Mouse (Mus musculus): ENCODE measurements around the gene Agmo. TPM values are rescaled to one million over a fixed set of nuclear protein-coding genes. Genes with fewer than 3 reads are reported as not detected.

Agmo gene
- polyA plus RNA-seq, 1 experiment = not detected

GRCm38 (mm10) chr12:37272660-37273059 lies 31.2 kb downstream of the Agmo start:
- no peaks in the 10 kb centered on the region for H3K4me1 ChIP-seq (ENCODE audit: control insufficient read depth, insufficient read depth, low read length)
- H3K27ac ChIP-seq (ENCODE audit: insufficient read depth, low read length) = no peak overlapping the region
- TF ChIP-seq CTCF (IDR thresholded peaks at IDR 0.05; ENCODE audit: borderline replicate concordance, insufficient read depth, low read length) = no peak
- H3K4me3 ChIP-seq (ENCODE audit: insufficient read depth, low read length) = no peak overlapping the region

- no peak overlapping the region for H3K27ac ChIP-seq (ENCODE audit: insufficient read depth, low read length)
- H3K4me1 ChIP-seq (ENCODE audit: control insufficient read depth, insufficient read depth, low read length) = no peaks in the 10 kb centered on the region
- H3K4me3 ChIP-seq (ENCODE audit: insufficient read depth, low read length) = no peak overlapping the region
- TF ChIP-seq CTCF (IDR thresholded peaks at IDR 0.05; ENCODE audit: borderline replicate concordance, insufficient read depth, low read length) = no peak
- no peak for TF ChIP-seq POLR2A (IDR thresholded peaks at IDR 0.05; ENCODE audit: low read depth, low read length)
Measured at GRCm38 (mm10) chr12:37273964-37274657, 32.7 kb downstream of the Agmo start.

DNA sequence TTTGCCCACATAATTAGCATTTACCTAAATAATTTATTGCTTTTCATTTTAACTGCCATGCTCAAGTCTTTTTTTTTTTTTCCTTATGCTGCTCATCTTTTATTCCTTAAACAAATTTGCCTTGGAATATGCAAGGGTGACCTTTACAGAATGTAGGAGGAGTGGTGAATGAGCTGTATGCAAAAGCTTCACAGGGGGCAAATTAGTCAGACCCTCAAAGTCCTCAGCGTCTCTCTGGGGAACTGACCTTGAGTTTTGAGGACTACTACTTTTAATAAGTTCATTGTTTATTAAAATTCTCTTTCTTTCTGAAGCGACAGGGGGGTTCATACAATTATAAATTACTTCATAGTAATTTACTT lies 33.2 kb downstream of the Agmo start:
- Histone ChIP-seq H3K4me3 (ENCODE audit: insufficient read depth, low read length) (no peak overlapping the region), H3K27ac (ENCODE audit: insufficient read depth, low read length) (no peak overlapping the region), H3K4me1 (ENCODE audit: control insufficient read depth, insufficient read depth, low read length) (no peaks in the 10 kb centered on the region)
- TF ChIP-seq POLR2A (IDR thresholded peaks at IDR 0.05; ENCODE audit: low read depth, low read length) (no peak), CTCF (IDR thresholded peaks at IDR 0.05; ENCODE audit: borderline replicate concordance, insufficient read depth, low read length) (no peak)

- no peaks in the 10 kb centered on the region for H3K4me1 ChIP-seq (ENCODE audit: control insufficient read depth, insufficient read depth, low read length)
- no peak for TF ChIP-seq POLR2A (IDR thresholded peaks at IDR 0.05; ENCODE audit: low read depth, low read length)
- TF ChIP-seq CTCF (IDR thresholded peaks at IDR 0.05; ENCODE audit: borderline replicate concordance, insufficient read depth, low read length) = no peak
- no peak overlapping the region for H3K4me3 ChIP-seq (ENCODE audit: insufficient read depth, low read length)
- H3K27ac ChIP-seq (ENCODE audit: insufficient read depth, low read length) = no peak overlapping the region
Measured at GRCm38 (mm10) chr12:37306956-37307466, 65.6 kb downstream of the Agmo start.

DNA sequence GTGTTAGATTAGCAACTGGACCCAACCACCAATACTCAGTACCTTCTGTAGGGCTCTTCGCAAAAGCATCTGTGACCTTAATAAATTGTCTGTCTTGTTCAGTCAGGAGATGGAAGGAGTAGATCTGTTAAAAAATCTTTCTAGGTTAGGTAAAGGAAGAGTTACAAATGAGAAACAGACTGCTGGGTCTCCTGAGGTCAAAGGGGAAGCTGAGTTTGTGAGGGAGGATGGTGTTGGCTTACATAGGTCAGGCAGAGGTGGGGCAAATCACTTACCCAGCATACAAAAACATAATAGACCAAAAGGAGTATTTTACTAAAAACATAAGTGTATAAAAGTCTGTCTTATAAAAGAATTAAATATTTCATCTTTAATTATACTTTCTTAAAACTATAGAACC lies 69.3 kb downstream of the Agmo start:
- no peak overlapping the region for H3K4me3 ChIP-seq (ENCODE audit: insufficient read depth, low read length)
- no peak for TF ChIP-seq CTCF (IDR thresholded peaks at IDR 0.05; ENCODE audit: borderline replicate concordance, insufficient read depth, low read length)
- no peak for TF ChIP-seq POLR2A (IDR thresholded peaks at IDR 0.05; ENCODE audit: low read depth, low read length)
- H3K4me1 ChIP-seq (ENCODE audit: control insufficient read depth, insufficient read depth, low read length) = no peaks in the 10 kb centered on the region
- no peak overlapping the region for H3K27ac ChIP-seq (ENCODE audit: insufficient read depth, low read length)

- Histone ChIP-seq H3K4me1 (ENCODE audit: control insufficient read depth, insufficient read depth, low read length) (no peaks in the 10 kb centered on the region), H3K27ac (ENCODE audit: insufficient read depth, low read length) (no peak overlapping the region), H3K4me3 (ENCODE audit: insufficient read depth, low read length) (no peak overlapping the region)
- no peak for TF ChIP-seq CTCF (IDR thresholded peaks at IDR 0.05; ENCODE audit: borderline replicate concordance, insufficient read depth, low read length)
- TF ChIP-seq POLR2A (IDR thresholded peaks at IDR 0.05; ENCODE audit: low read depth, low read length) = no peak
Measured at GRCm38 (mm10) chr12:37322860-37323259, 81.4 kb downstream of the Agmo start.

- Histone ChIP-seq H3K4me1 (ENCODE audit: control insufficient read depth, insufficient read depth, low read length) (no peaks in the 10 kb centered on the region), H3K27ac (ENCODE audit: insufficient read depth, low read length) (no peak overlapping the region), H3K4me3 (ENCODE audit: insufficient read depth, low read length) (no peak overlapping the region)
- no peak for TF ChIP-seq POLR2A (IDR thresholded peaks at IDR 0.05; ENCODE audit: low read depth, low read length)
- no peak for TF ChIP-seq CTCF (IDR thresholded peaks at IDR 0.05; ENCODE audit: borderline replicate concordance, insufficient read depth, low read length)
Measured at GRCm38 (mm10) chr12:37334987-37335386, 93.5 kb downstream of the Agmo start.

GRCm38 (mm10) chr12:37344225-37344624 lies 102.8 kb downstream of the Agmo start:
- no peaks in the 10 kb centered on the region for H3K4me1 ChIP-seq (ENCODE audit: control insufficient read depth, insufficient read depth, low read length)
- no peak overlapping the region for H3K4me3 ChIP-seq (ENCODE audit: insufficient read depth, low read length)
- H3K27ac ChIP-seq (ENCODE audit: insufficient read depth, low read length) = no peak overlapping the region
- TF ChIP-seq POLR2A (IDR thresholded peaks at IDR 0.05; ENCODE audit: low read depth, low read length) (no peak), CTCF (IDR thresholded peaks at IDR 0.05; ENCODE audit: borderline replicate concordance, insufficient read depth, low read length) (no peak)

GRCm38 (mm10) chr12:37345696-37346095 lies 104.3 kb downstream of the Agmo start:
- H3K27ac ChIP-seq (ENCODE audit: insufficient read depth, low read length) = no peak overlapping the region
- H3K4me1 ChIP-seq (ENCODE audit: control insufficient read depth, insufficient read depth, low read length) = no peaks in the 10 kb centered on the region
- no peak overlapping the region for H3K4me3 ChIP-seq (ENCODE audit: insufficient read depth, low read length)
- no peak for TF ChIP-seq CTCF (IDR thresholded peaks at IDR 0.05; ENCODE audit: borderline replicate concordance, insufficient read depth, low read length)
- no peak for TF ChIP-seq POLR2A (IDR thresholded peaks at IDR 0.05; ENCODE audit: low read depth, low read length)

DNA sequence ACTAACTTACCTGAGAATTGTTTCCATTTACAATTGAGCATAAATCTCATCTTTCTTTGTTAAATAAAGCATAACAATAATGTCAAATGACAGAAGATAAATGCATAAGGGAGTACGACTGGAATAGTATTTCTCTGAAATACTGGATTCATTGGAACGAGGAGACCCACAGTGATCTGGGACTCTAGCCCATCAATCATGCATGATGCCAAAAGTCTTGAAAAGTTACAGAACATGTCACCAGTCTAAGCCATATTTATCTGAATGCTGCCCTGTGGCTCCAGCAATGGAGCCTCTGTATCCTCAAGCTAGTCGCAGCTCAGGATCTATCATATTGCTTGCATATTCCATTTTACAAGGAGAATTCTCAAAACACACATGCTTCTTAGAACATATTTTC lies 150.9 kb downstream of the Agmo start:
- H3K4me3 ChIP-seq (ENCODE audit: insufficient read depth, low read length) = no peak overlapping the region
- no peaks in the 10 kb centered on the region for H3K4me1 ChIP-seq (ENCODE audit: control insufficient read depth, insufficient read depth, low read length)
- TF ChIP-seq POLR2A (IDR thresholded peaks at IDR 0.05; ENCODE audit: low read depth, low read length) (no peak), CTCF (IDR thresholded peaks at IDR 0.05; ENCODE audit: borderline replicate concordance, insufficient read depth, low read length) (no peak)
- H3K27ac ChIP-seq (ENCODE audit: insufficient read depth, low read length) = no peak overlapping the region
